Mouse (Mus musculus) c-Kit-positive CD71-positive TER-119-positive erythroid progenitor cells, embryonic 14.5 days (primary cell): ENCODE data around the gene Trmt44.
"Not testable (repeated sequence)": the region's sequence is repeated elsewhere in the genome, so short reads cannot be mapped to it uniquely, and the experiment has no call there.

ENCODE experiments used
- DNase-seq: peaks from one replicate; pipeline ENCODE4 v3.0.0-alpha.2; 2013; ENCODE audit warnings: low spot score

Gene Trmt44

DNA sequence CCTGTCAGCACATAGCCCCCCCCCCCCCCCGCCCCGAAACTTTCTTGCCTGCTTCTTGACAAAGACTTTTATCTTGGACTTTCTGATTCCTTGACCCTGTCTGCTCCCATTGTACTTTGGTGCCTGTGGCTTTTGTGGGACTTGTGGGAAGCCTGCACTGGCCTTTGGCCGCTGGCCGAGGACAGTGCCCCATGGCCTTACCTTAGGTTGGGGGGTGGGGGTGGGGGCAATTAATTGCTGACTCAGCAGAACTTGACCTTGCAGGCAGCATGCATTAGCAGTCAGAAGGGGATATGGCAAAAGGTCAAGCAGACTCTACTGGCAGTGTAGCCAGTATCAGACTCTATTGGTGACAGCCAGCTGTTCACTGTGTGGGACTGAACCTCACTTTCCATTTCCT lies 16.6 kb upstream of the Trmt44 start:
- DNase-seq, result no peak

DNA sequence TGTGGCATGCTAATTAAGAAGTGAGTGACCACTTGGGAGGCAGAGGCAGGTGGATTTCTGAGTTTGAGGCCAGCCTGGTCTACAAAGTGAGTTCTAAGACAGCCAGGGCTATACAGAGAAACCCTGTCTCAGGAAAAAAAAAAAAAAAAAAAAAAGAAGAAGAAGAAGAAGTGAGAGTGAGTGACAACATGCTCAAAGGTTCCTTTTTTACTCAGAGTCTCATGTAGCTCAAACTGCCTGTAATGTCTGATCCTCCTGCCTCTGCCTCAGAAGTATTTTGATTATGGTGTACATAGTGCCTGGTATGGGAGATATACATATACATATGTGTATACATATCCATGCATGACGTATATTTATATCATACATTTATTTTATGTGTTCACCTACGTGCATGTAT lies 9.4 kb upstream of the Trmt44 start:
- DNase-seq, result not testable (repeated sequence)

DNA sequence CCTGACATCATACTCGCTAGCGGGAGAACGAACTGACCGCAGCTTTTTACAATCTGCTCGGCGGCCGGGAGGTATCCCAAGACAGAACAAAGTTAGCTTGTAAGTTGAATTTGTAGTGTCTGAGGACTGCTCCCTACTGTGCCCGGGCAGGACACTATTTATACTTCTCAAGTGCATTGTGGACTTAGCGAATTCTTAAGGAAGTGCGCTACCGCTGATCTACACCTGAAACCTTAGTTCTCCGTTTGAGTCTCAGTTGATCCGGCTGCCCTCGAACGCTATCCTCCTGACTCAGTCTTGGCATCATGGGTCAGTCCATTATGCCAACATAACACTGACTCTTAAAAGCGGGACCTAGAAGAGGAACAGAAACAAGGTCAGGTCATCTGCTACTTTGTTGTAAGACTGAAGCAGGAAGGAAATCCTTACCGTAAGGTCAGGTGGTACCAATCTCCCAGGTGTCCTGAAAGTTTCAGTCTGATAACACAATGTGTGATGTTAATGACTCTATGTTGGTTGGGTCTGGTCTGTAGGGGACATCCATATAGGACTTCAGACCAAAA lies 8.4 kb upstream of the Trmt44 start:
- DNase-seq, result no peak

DNA sequence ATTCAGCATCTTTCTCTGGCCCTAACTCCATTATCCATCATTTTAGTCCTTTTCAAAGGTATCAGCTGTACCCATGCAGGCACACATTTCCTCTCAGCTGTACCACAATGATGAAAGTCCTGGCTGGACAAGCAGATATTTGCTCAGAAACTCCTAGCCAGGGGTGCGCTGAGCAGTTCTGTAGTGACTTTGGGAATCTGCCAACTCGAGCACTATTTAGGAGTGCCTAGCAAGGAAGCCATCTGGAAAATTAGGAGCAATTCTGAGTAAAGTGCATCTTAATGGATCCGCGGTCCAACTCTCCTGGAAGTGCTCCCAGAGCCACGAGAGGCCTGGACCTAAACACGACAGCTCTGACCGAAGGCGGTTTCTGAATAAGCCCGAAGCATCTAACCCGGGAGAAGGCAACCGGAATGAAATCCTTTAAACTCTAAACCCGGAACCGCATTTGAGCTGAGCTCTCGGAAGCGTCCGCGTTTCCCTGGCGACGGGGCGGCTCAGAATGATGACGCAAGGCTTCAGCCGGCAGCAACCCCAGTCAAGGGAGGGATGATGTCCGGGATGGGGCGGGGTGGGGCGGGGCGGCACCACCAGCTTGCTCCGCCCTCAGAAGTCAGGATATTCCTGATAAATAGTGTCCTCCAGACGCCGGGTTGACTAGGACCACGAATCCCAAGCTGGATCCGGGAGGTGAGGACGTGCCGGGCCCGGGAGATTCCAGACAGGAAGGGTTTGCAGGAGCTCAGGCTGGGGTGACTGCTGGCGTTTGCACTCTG lies 7.8 kb upstream of the Trmt44 start, which contains the start of gene Acox3:
Acox3 (plus strand) TSS at position 596 of the 776 bp plus-strand sequence.
- DNase-seq, result peak; percentile 92

DNA sequence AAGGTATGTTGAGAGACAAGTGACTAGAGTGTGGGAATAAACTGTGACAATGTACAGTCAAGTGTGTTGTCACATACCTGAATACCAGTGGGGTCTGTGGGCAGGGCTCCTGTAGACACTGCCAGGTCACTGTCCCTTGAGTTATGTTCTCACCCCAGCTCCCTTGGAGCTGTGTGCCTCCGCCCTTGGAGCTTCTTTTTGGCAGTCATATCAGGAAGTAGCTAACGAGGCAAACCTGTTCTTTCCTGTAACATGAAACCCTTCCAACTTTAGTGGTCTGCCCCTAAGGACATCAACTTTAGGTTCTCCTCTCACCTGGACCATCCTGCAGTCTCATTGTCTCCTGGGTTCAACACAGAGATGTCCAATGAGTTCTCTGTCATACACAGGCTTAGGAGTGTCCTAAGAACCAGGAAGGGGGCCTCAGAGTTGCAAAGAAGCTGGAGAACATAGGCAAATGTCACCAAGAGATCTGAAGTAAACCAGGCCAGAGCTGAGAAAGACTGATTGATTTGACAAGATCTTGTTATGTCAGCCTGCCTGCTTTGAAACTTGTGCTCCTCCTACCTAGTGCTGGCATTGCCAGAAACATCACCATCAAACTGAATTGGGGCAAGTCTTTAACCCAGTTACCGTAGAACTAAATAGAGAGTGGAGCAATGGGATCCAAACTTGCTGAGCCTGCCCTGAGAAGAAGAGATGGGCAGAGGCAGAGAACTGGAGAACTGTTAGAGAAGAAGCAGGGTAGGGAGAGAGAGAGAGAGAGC lies 5.5 kb upstream of the Trmt44 start:
- no peak for DNase-seq

DNA sequence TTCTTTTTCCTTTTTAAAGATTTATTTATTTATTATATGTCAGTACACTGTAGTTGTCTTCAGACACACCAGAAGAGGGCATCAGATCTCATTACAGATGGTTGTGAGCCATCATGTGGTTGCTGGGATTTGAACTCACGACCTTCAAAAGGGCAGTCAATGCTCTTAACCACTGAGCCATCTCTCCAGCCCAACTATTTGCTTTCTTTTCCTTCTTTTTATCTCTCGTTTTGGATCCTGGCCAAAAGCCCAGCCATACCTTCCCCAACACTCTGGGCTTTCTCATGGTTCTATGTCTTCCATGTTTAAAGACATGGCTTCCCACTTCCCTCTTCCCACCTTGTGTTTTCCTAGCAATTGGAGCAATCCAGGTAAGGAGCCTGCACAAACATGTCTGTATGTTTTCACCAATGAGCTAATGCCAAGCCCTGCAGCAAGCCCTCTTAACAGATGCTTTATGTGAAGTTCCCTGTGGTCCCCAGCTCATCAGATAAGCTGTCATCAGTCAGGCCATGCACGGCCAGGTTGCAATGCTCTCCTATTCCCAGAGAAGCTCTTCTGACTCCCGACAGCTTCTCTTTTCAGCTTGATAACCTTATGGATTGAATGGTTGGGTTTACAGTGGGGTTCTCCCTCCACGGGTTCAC lies 4.5 kb upstream of the Trmt44 start:
- DNase-seq, result no peak

DNA sequence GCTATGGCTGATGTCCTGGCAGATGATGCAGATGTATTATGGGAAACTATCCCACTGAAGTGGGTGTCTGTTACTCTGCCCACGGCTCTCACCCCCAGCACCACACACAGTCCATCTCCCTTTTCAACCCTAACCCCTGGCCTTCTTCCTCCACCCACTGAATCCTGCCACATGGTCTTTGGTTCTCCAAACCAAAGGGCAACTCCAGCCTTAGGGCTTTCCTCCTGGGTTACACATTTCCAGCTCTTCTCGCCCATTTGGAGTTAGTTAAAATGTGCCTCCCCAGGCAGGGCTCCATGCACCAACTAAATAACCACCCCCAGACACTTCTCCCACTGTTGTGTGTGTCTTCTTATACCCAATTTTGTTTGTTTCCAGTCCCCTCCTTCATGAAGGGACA lies 3.5 kb upstream of the Trmt44 start:
- no peak for DNase-seq

DNA sequence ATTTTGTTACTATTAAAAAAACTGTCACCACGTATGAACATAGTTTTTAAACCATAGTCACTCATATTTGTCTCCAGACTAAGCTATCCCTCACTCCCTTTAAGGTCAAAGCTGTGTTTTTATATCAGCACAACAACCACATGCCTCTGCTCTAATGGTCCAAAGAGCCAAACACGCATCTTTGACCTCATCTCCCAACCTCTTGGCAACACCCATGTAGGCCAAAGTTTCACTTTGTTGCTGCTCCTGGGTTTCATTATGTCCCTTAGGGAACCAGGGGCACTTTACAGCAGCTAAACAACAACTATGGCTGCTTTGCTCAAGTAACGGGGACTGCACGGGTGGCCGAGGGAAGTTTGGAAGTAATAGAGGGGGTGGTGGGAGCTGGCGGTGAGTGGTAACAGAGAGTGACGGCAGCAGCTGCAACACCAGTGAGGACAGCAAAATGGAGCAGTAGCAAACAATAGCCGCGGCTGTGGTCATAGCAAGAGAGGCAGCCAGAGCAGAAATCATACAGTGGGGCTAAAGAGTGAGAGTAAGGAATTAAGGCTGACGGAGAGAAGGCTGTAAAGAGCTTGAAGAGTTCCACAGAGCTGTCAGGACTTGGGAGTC lies 1.6 kb upstream of the Trmt44 start:
- DNase-seq, result no peak

DNA sequence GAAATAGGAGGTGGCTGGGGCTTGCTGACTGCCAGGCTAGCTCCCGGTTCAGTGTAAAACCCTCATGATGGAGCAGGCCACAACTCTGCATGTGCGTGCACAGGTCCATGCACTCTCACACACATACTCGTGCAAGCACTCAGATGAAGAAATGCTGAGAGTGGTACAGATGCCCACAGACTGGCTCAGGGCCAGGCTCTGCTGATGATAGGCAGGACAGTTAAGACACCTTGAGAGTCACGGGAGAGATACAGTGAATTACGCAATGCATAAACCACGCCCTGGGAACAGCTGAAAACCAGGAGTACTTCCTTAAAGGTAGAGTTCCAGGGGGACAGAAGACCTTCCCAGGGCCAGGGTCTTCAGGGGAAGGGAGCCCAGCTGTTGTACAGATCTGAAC lies 3.3 kb downstream of the Trmt44 start:
- no peak for DNase-seq

DNA sequence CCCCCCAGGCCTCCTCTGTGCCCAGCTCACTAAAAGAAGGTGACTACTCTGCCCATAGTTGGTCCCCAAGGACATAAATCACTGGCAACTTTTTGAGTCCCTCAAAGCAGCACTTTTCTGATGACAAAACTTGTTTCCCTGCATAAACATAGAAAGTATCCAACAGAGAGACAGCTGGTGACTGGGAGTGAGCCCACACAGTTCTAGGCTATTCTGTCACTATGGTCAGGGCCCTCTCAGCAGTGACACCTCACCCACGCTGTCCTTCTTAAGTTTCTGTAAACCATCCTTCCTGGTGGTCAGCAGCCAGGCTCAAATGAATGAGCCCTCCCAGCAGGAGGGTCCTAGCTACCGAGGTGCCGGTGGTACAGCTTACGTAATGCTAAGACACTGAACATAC lies 8.2 kb downstream of the Trmt44 start:
- DNase-seq, result no peak

DNA sequence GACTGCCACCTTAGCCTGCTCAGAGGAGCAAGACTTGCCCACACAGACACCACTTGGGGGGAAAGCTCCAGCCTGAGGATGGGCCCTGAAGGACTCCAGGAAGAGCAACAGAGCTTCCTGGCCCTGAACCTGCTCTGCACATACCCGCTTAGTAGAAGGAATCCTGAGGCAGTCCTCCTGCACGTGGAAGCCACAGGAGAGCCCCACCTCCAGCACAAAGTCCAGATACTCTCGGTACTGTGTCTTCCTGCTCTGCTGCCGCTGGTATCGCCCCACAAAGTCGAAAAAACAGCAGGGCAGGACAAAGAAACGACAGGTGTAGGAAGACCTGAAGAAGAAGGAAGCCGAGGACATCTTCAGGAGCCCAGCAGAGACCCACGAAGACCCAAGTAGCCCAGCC lies 9.7 kb downstream of the Trmt44 start:
- no peak for DNase-seq

DNA sequence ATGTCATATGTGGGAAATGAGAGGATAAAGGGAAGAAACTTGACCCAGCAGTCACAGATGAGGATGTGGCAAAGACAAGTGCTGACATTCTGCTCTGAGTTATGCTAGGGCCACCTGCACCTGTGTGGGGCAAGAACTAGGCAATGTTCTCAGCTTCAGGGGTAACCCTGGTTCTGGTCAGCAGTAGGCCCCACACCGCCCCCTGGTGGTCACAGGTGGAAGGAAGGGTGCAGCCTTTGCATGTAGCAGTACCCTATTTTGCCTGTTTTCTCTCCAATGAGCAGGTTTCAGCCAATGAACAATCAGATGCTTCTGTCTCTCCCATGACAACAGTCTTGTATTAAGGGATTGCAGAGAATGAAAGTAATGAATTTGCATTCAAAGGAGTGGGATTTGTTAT lies 11.4 kb downstream of the Trmt44 start:
- DNase-seq, result peak; percentile 47

DNA sequence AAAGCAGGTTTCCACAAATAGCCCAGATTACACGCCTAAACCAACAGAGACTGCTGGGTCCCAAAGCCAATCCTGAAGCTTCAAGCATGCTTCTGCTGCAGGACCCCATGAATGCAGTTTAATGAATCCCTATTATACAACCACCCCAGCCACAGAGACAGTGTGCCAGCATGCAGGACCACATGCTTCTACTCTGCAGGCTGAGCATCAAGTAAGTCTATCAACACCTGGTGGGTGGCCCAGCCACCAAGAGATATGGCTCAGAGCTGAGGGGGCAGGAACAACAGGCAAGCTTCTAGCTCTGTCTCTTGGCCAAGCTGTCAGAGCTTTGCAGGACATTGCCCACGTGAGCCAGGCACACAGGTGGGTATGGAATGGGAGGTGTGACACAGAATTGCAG lies 12.3 kb downstream of the Trmt44 start:
- no peak for DNase-seq

DNA sequence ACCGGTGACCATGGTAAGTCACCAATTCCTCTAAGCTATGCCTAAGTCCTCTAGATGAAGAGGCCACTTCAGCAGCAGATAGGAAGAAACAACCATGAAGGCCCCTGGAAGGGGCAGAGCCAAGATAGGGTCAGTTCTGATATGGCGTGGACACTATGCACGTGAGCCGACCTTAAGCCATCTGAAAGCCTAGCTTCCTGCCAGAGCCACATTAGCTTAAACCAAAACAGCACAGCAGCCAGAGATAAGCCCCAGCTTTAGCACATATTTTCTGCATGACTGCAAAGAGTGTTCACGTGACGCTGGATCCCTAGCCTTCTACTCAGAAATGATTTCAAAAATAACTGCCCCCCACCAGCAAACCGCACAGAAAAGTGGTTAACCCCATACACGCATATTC lies 15.4 kb downstream of the Trmt44 start:
- no peak for DNase-seq

DNA sequence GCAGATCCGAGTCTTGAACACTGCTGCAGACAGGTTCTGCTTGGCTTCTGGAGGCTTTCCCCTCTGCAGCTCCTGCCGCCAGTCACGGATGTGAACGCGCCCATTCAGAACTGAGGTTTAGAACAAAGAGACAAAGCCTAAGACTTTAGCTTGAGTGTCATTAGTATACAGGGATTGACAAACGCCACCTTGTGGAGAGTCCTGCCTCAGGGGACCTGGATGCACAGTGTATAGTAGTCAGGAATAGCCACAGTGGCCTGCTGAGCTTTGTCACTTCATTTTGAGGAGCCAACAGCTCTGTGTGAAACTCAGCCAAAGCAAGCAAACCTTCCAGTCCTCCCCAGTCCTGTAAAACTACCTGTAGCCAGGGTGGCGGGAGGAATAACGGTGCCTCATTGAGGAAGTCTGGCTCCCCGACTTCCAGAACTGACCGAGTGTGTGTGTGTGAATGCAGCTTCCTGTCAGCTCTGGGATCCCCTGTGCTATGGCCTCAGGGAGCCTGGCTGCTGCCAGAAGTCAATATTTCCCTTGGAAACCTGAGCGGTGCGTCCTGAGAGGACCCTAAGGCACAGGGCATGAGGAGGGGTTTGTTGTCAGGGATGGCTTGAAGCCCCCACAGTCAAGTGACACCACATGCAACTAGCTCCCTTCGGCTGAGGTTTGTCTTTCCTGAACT lies 16.8 kb downstream of the Trmt44 start:
- no peak for DNase-seq

DNA sequence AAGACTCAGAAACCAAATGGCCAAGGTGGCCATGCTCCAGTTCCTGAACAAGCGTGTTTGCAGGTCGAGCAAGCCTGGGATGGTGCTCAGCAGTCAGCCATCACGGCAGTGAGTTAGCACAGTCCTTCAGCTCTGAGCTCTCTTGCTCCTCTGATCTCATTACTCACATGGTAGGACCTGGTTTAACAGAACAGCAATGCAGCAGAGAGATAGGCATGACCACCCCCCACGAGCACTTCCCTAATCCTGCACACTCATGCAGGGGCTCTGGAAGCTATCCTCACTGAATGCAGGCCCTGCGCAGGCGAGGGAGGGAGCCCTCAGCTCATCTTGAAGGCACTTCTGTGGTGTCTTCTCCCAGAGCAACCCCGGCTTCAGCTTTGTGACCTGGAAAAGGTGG lies 18.5 kb downstream of the Trmt44 start:
- no peak for DNase-seq

DNA sequence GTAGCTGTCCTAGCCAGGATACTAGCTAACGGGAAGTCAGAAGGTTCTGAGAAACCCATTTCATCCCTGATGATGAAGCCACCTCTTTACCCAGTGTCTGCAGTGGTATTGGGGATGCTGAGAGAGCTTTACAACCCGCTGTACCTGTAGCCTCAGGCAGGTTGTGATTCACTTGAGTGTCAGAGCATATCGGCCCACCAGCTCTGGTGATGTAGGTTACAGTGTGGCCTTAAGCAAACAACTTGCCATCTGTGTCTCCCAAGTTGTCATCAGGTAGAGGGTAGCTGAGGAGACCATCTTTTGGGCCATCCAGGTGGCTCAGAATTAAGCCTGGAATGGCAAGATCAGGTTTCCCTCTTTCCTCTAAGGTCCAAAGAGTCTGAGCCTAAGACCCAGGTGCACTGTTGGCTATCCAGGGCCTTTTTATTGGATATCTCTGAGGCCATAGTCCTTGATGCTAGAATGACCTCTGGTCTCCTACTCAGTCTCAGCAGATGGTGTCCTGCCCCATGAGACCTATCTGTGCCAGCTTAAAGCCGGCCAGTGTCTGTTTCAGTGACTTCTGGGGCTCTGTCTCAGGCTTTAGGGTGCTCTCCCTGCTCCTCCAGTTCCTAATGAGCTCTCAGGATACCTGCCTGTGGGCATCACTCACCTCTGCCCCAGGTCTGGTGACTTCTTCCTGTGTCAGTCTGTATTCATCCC lies 21.9 kb downstream of the Trmt44 start:
- no peak for DNase-seq

DNA sequence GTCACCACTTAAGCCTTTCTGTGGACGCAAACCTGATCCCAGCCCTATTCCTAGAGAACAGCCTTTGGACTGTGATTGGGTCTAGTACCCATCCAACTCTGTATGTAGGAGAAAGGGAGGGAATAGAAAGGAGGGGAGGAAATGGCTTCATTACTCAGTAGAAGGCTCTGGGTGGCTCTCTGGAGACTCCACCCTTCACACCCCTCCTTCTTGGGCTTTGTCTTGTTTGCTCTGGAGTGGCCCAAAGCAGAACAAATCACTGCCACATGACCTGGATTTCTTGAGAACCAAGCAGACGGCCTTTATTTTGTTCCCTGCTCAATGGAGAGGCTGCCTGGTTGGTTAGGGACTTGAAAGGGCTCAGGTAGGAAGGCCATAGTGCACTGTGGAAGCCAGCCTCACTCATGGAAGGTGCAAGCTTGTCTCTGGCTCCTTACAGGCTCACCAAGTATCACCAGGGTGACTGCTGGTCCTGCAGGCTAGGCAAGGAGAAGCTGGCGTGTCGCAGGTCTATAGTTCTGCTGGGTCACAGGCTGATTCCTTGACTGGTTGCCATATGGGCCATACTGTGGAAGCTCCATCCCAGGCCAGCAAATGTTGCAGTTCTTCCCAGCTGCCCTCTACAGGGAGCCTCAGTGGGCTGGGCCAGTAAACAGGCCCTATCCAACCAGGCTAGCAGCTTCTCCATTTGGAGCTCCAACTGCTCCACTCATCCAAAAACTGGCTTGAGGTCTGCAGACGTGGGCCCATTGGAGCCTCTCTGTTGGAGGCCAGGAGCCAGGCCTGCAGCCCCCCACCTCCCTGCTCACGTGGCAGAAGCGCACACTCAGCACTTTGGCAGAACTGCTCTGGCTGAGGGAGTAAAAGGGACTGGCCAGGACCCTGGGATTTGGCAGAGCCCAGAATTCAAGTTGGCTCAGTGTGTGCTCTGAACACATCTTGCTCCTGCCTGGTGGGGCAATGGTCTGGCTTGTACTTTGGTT lies 22.7 kb downstream of the Trmt44 start:
- no peak for DNase-seq

DNA sequence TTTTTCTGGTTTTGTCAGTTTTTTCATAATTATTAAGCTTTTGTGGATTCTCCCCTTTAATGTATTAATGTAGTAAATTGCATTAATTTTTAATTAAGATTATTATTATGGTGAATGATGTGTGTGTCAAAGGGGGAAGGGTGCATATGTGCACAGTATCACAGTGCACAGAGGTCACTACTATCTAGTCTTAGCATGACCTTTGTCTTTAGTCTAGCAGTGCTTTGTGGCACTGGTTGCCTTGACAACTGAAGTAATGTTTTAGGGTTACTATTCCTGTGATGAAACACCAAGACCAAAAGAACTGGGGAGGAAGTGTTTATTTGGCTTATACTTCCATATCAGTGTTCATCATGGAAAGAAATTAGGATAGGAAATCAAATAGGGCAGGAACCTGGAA lies 28.7 kb downstream of the Trmt44 start:
- no peak for DNase-seq
